Mouse (Mus musculus) MEL (cell line): ENCODE measurements around the gene Ube2i. TPM values are rescaled to one million over a fixed set of nuclear protein-coding genes. Genes with fewer than 3 reads are reported as not detected.

ENCODE experiments used
- DNase-seq: peaks from one replicate; pipeline ENCODE4 v3.0.0; 2011; ENCODE audit warnings: low read depth, low spot score
- H3K27ac ChIP-seq: 2 replicates; pipeline ENCODE4 v1.5.1; 2012; ENCODE audit warnings: low read depth, mild to moderate bottlenecking, control low read depth, low read length, moderate library complexity; ENCODE audit not compliant: control insufficient read depth
- H3K27me3 ChIP-seq, 2 experiments: fragments of 150-350 bp in 1 of 2; sonication (generic) in 1 of 2; 2 replicates each; pipeline ENCODE4 v1.6.1; 2012; ENCODE audit warnings: low read length in 2 of 2, mild to moderate bottlenecking in 2 of 2, improper control_type of control experiment in 1 of 2, moderate library complexity in 1 of 2; ENCODE audit not compliant: insufficient read depth in 2 of 2, control insufficient read depth in 1 of 2
- H3K36me3 ChIP-seq, 2 experiments: 2 replicates each; pipeline ENCODE4 v1.6.1; 2012 to 2014; ENCODE audit warnings: low read length in 2 of 2, improper control_type of control experiment in 1 of 2, inconsistent platforms in 1 of 2, mild to moderate bottlenecking in 1 of 2; ENCODE audit not compliant: insufficient read depth in 2 of 2, control insufficient read depth in 1 of 2
- H3K4me1 ChIP-seq, 2 experiments: fragments of 150-350 bp in 1 of 2; sonication (generic) in 1 of 2; 2 replicates each; pipeline ENCODE4 v1.6.1; 2012; ENCODE audit warnings: low read length in 2 of 2, improper control_type of control experiment in 1 of 2, mild to moderate bottlenecking in 1 of 2; ENCODE audit not compliant: insufficient read depth in 2 of 2, control insufficient read depth in 1 of 2
- H3K4me3 ChIP-seq, 2 experiments: fragments of 150-350 bp in 1 of 2; sonication (generic) in 1 of 2; 2 replicates each; pipeline ENCODE4 v1.5.1; 2012; ENCODE audit warnings: low read depth in 2 of 2, low read length in 2 of 2, mild to moderate bottlenecking in 2 of 2, moderate library complexity in 2 of 2, control low read depth in 1 of 2, improper control_type of control experiment in 1 of 2; ENCODE audit not compliant: control insufficient read depth in 1 of 2, insufficient read depth in 1 of 2
- H3K79me2 ChIP-seq: 2 replicates; pipeline ENCODE4 v1.6.1; 2012; ENCODE audit warnings: mild to moderate bottlenecking, low read length, moderate library complexity; ENCODE audit not compliant: control insufficient read depth, poor library complexity, insufficient read depth
- H3K9ac ChIP-seq: 2 replicates; pipeline ENCODE4 v1.6.1; 2012; ENCODE audit warnings: low read depth, mild to moderate bottlenecking, control low read depth, low read length, moderate library complexity; ENCODE audit not compliant: control insufficient read depth, poor library complexity, severe bottlenecking
- H3K9me3 ChIP-seq: fragments of 150-350 bp; sonication (generic); replicated peaks from 2 replicates; pipeline ENCODE4 v1.6.1; 2012; ENCODE audit warnings: mild to moderate bottlenecking, low read length, improper control_type of control experiment, moderate library complexity; ENCODE audit not compliant: insufficient read depth
- CHD2 ChIP-seq: IDR thresholded peaks from 2 replicates; pipeline ENCODE4 v1.6.1; 2011; ENCODE audit warnings: low read length, improper control_type of control experiment
- CTCF ChIP-seq, 3 experiments: IDR thresholded peaks in 2 of 3; conservative IDR thresholded peaks in 1 of 3; 2 replicates each; pipeline ENCODE4 v1.5.1; 2011 to 2012; ENCODE audit warnings: low read length in 3 of 3, low read depth in 2 of 3, mild to moderate bottlenecking in 2 of 3, improper control_type of control experiment in 1 of 3, inconsistent platforms in 1 of 3, mixed read lengths in 1 of 3, moderate library complexity in 1 of 3; ENCODE audit not compliant: control insufficient read depth in 1 of 3, insufficient read depth in 1 of 3, poor library complexity in 1 of 3, severe bottlenecking in 1 of 3
- ELF1 ChIP-seq: IDR thresholded peaks from 2 replicates; pipeline ENCODE4 v1.6.1; 2014; ENCODE audit warnings: low read depth, mild to moderate bottlenecking, inconsistent platforms, low read length, improper control_type of control experiment, moderate library complexity
- GABPA ChIP-seq: IDR thresholded peaks from 2 replicates; pipeline ENCODE4 v1.6.1; 2012; ENCODE audit warnings: low read depth, mild to moderate bottlenecking, inconsistent platforms, low read length, improper control_type of control experiment, moderate library complexity
- GATA1 ChIP-seq: IDR thresholded peaks from 2 replicates; pipeline ENCODE4 v1.6.1; 2011; ENCODE audit warnings: low read depth, low read length, improper control_type of control experiment
- JUND ChIP-seq: IDR thresholded peaks from 2 replicates; pipeline ENCODE4 v1.6.1; 2011; ENCODE audit warnings: low read depth, mild to moderate bottlenecking, improper control_type of control experiment, low read length
- KAT2A ChIP-seq: conservative IDR thresholded peaks from 2 replicates; pipeline ENCODE4 v1.6.1; 2012; ENCODE audit warnings: low read depth, low read length, improper control_type of control experiment, inconsistent platforms
- MAFK ChIP-seq: IDR thresholded peaks from 2 replicates; pipeline ENCODE4 v1.6.1; 2011; ENCODE audit warnings: low read depth, mild to moderate bottlenecking, low read length, improper control_type of control experiment, borderline replicate concordance
- MAX ChIP-seq: IDR thresholded peaks from 2 replicates; pipeline ENCODE4 v1.6.1; 2011; ENCODE audit warnings: low read length, improper control_type of control experiment
- MAZ ChIP-seq: IDR thresholded peaks from 2 replicates; pipeline ENCODE4 v1.6.1; 2012; ENCODE audit warnings: low read depth, mild to moderate bottlenecking, inconsistent platforms, low read length, improper control_type of control experiment
- MEF2A ChIP-seq: IDR thresholded peaks from 2 replicates; pipeline ENCODE4 v1.6.1; 2014; ENCODE audit warnings: low read depth, mild to moderate bottlenecking, inconsistent platforms, low read length, improper control_type of control experiment; ENCODE audit not compliant: poor library complexity, insufficient replicate concordance, severe bottlenecking; ENCODE audit errors: extremely low read depth
- MXI1 ChIP-seq: IDR thresholded peaks from 2 replicates; pipeline ENCODE4 v1.6.1; 2011; ENCODE audit warnings: mild to moderate bottlenecking, low read depth, low read length, improper control_type of control experiment
- MYB ChIP-seq: IDR thresholded peaks from 2 replicates; pipeline ENCODE4 v1.6.1; 2011; ENCODE audit warnings: mild to moderate bottlenecking, low read depth, low read length, improper control_type of control experiment
- MYC ChIP-seq: IDR thresholded peaks from 2 replicates; pipeline ENCODE4 v1.6.1; 2011; ENCODE audit warnings: low read depth, mild to moderate bottlenecking, low read length, improper control_type of control experiment, moderate library complexity
- POLR2A ChIP-seq, 2 experiments: IDR thresholded peaks; 2 replicates each; pipeline ENCODE4 v1.6.1; 2011 to 2012; ENCODE audit warnings: low read length in 2 of 2, mild to moderate bottlenecking in 2 of 2, control low read depth in 1 of 2, improper control_type of control experiment in 1 of 2, low read depth in 1 of 2, moderate library complexity in 1 of 2; ENCODE audit not compliant: control insufficient read depth in 1 of 2, insufficient read depth in 1 of 2, poor library complexity in 1 of 2
- POLR2AphosphoS2 ChIP-seq: IDR thresholded peaks from 2 replicates; pipeline ENCODE4 v1.6.1; 2011; ENCODE audit warnings: low read length, improper control_type of control experiment
- RAD21 ChIP-seq: IDR thresholded peaks from 2 replicates; pipeline ENCODE4 v1.6.1; 2011; ENCODE audit warnings: mild to moderate bottlenecking, low read depth, low read length, improper control_type of control experiment
- RCOR1 ChIP-seq: IDR thresholded peaks from 2 replicates; pipeline ENCODE4 v1.6.1; 2012; ENCODE audit warnings: low read depth, mild to moderate bottlenecking, inconsistent platforms, low read length, improper control_type of control experiment
- SIN3A ChIP-seq: IDR thresholded peaks from 2 replicates; pipeline ENCODE4 v1.6.1; 2012; ENCODE audit warnings: low read length, improper control_type of control experiment, inconsistent platforms
- SMC3 ChIP-seq: IDR thresholded peaks from 2 replicates; pipeline ENCODE4 v1.6.1; 2011; ENCODE audit warnings: low read depth, low read length, improper control_type of control experiment
- TCF12 ChIP-seq: IDR thresholded peaks from 2 replicates; pipeline ENCODE4 v1.6.1; 2014; ENCODE audit warnings: low read depth, mild to moderate bottlenecking, inconsistent platforms, low read length, improper control_type of control experiment, moderate library complexity
- UBTF ChIP-seq: IDR thresholded peaks from 2 replicates; pipeline ENCODE4 v1.6.1; 2012; ENCODE audit warnings: low read depth, mild to moderate bottlenecking, inconsistent platforms, low read length, improper control_type of control experiment, moderate library complexity, borderline replicate concordance; ENCODE audit not compliant: insufficient read depth
- USF1 ChIP-seq: IDR thresholded peaks from 2 replicates; pipeline ENCODE4 v1.6.1; 2014; ENCODE audit warnings: low read depth, mild to moderate bottlenecking, inconsistent platforms, low read length, improper control_type of control experiment, moderate library complexity
- USF2 ChIP-seq, 2 experiments: IDR thresholded peaks; 2 replicates each; pipeline ENCODE4 v1.6.1; 2011 to 2012; ENCODE audit warnings: improper control_type of control experiment in 2 of 2, low read length in 2 of 2, borderline replicate concordance in 1 of 2, inconsistent platforms in 1 of 2, low read depth in 1 of 2, mild to moderate bottlenecking in 1 of 2; ENCODE audit not compliant: insufficient read depth in 1 of 2
- ZC3H11A ChIP-seq: IDR thresholded peaks from 2 replicates; pipeline ENCODE4 v1.6.1; 2012; ENCODE audit warnings: low read depth, mild to moderate bottlenecking, inconsistent platforms, low read length, improper control_type of control experiment
- ZKSCAN1 ChIP-seq: IDR thresholded peaks from 2 replicates; pipeline ENCODE4 v1.6.1; 2012; ENCODE audit warnings: low read depth, mild to moderate bottlenecking, inconsistent platforms, low read length, improper control_type of control experiment, moderate library complexity
- ZMIZ1 ChIP-seq: IDR thresholded peaks from 2 replicates; pipeline ENCODE4 v1.6.1; 2012; ENCODE audit warnings: low read depth, mild to moderate bottlenecking, inconsistent platforms, low read length, improper control_type of control experiment, moderate library complexity
- polyA plus RNA-seq, 2 experiments: library from polyadenylated mRNA; stranded (reverse) in 1 of 2; unstranded in 1 of 2; fragments of >175 nt in 1 of 2; fragments of >200 nt in 1 of 2; gene quantifications; 2 replicates each; pipeline versions ENCODE4 v1.2.1 to v1.2.4; 2012; ENCODE audit warnings: low replicate concordance in 2 of 2, low read depth in 1 of 2; ENCODE audit not compliant: insufficient read length in 2 of 2, insufficient read depth in 1 of 2, missing spikeins in 1 of 2
- total RNA-seq: library from RNA; depleted of rRNA; stranded (reverse); fragments of 300-350 nt; gene quantifications from 2 replicates; pipeline ENCODE4 v1.2.3, GENCODE M21; 2012

The Ube2i gene
- total and polyA plus RNA-seq, 3 experiments = 464 to 564 TPM; not detected in 1

GRCm38 (mm10) chr17:25288842-25289241 is 14.4 kb upstream of the Ube2i start:
- H3K9me3 ChIP-seq = no peaks in the 10 kb centered on the region
- DNase-seq = peak; percentile 85
- no peak overlapping the region for H3K27ac ChIP-seq
- no peaks in the 10 kb centered on the region for H3K79me2 ChIP-seq
- peaks cover 0 to 12% of the 10 kb centered on the region in 2 experiments; a peak in 2 of 4 replicates for H3K36me3 ChIP-seq
- H3K9ac ChIP-seq = no peak overlapping the region
- peaks cover 10 to 11% of the 10 kb centered on the region in 2 experiments for H3K4me1 ChIP-seq
- TF ChIP-seq CTCF (IDR thresholded peaks at IDR 0.05 in 2 of 3, conservative IDR thresholded peaks at IDR 0.05 in 1 of 3; ENCODE audit: control insufficient read depth in 1 of 3, insufficient read depth in 1 of 3, low read depth in 2 of 3, low read length in 3 of 3, poor library complexity in 1 of 3, severe bottlenecking in 1 of 3) (peak; percentile 89 to 92 (median 91)), SMC3 (peak; percentile 80), KAT2A (no peak), ZMIZ1 (no peak), POLR2AphosphoS2 (no peak), JUND (no peak), TCF12 (no peak), POLR2A (IDR thresholded peaks at IDR 0.05; ENCODE audit: control insufficient read depth in 1 of 2, insufficient read depth in 1 of 2, low read depth in 1 of 2, low read length in 2 of 2, poor library complexity in 1 of 2) (no peak), MEF2A (no peak), MAFK (no peak), GABPA (no peak), MAX (0 out of 2 replicates have a peak, but pooled peaks have one; percentile 43), RCOR1 (no peak), MYC (peak; percentile 53), USF1 (no peak), USF2 (IDR thresholded peaks at IDR 0.05; ENCODE audit: borderline replicate concordance in 1 of 2, insufficient read depth in 1 of 2, low read depth in 1 of 2, low read length in 2 of 2) (no peak), CHD2 (no peak), MXI1 (no peak), ELF1 (no peak), ZC3H11A (peak; percentile 57), MYB (no peak), GATA1 (no peak), RAD21 (peak; percentile 60), UBTF (no peak), ZKSCAN1 (no peak), SIN3A (peak; percentile 62), MAZ (no peak)
- TF ChIP-seq, all 39 proteins: peak for 7
- H3K27me3 ChIP-seq = no peaks in the 10 kb centered on the region
- no peak overlapping the region for H3K4me3 ChIP-seq
